Mouse (Mus musculus) embryonic stem cell, embryonic (primary cell): Measurements from ENCODE around the gene Zik1.

Experiments used
- CTCF ChIA-PET, 4 experiments: fragments of 300-600 bp in 2 of 4; fragments of 350-600 bp in 2 of 4; sonication (Branson Sonifier 250); formaldehyde crosslinking; loops; one replicate each; lab custom pipeline; 2022; ENCODE audit warnings: inconsistent platforms in 2 of 4; lab: Charles Lee
- POLR2A ChIA-PET, 4 experiments: fragments of 300-600 bp in 2 of 4; fragments of 350-600 bp in 2 of 4; sonication (Branson Sonifier 250); formaldehyde crosslinking; loops; one replicate each; lab custom pipeline; 2022; ENCODE audit warnings: antibody characterized with exemption in 4 of 4, inconsistent platforms in 1 of 4; lab: Charles Lee

Zik1 gene

GRCm38 (mm10) chr7:10494786-10495521 is at the start of gene Zik1:
Gene Zik1, minus strand, starts transcription at chr7:10495394.
- CTCF ChIA-PET, result no interaction called here
- POLR2A ChIA-PET, result interaction anchor here in 1 of 4 experiments (0.6 to 0.8 kb wide), 2 partner anchors 15 to 263 kb away, joined by 3 to 4 read pairs; no protein-coding TSS in a partner anchor

- CTCF ChIA-PET, result no interaction called here
- POLR2A ChIA-PET, result interaction anchor here in 1 of 4 experiments (0.6 to 0.8 kb wide), 2 partner anchors 14 to 262 kb away, joined by 3 to 4 read pairs; no protein-coding TSS in a partner anchor
Observed at GRCm38 (mm10) chr7:10495578-10495977, 384 bp upstream of the Zik1 start.

GRCm38 (mm10) chr7:10480588-10481233 is 14.5 kb downstream of the Zik1 start:
- POLR2A ChIA-PET, result no interaction called here
- CTCF ChIA-PET, result no interaction called here

GRCm38 (mm10) chr7:10479813-10480212 is 15.4 kb downstream of the Zik1 start:
- ChIA-PET POLR2A (no interaction called here), CTCF (no interaction called here)

- CTCF ChIA-PET, result no interaction called here
- POLR2A ChIA-PET, result no interaction called here
Observed at GRCm38 (mm10) chr7:10458166-10458565, 37.0 kb downstream of the Zik1 start.

GRCm38 (mm10) chr7:10443031-10443430 is 52.2 kb downstream of the Zik1 start, which contains the start of gene Vmn1r67:
Gene Vmn1r67, plus strand, starts transcription at chr7:10443331.
- ChIA-PET POLR2A (no interaction called here), CTCF (no interaction called here)
